Mouse (Mus musculus): ENCODE data around the gene Lmbr1.
A peak's percentile ranks its signal among the peaks of the same experiment; 100 is the strongest.
"Not testable (repeated sequence)": the region's sequence is repeated elsewhere in the genome, so short reads cannot be mapped to it uniquely, and the experiment has no call there.

Gene Lmbr1

GRCm38 (mm10) chr5:29378298-29379036, at the start of gene Lmbr1:
TSS of gene Lmbr1 (minus strand) at chr5:29378390.
- DNase-seq (ENCODE audit: low read depth), result peak; percentile 90

- DNase-seq (ENCODE audit: low read depth), result not testable (repeated sequence)
These were observed 45.1 kb upstream of the Lmbr1 start for GRCm38 (mm10) chr5:29423330-29423729.

DNA sequence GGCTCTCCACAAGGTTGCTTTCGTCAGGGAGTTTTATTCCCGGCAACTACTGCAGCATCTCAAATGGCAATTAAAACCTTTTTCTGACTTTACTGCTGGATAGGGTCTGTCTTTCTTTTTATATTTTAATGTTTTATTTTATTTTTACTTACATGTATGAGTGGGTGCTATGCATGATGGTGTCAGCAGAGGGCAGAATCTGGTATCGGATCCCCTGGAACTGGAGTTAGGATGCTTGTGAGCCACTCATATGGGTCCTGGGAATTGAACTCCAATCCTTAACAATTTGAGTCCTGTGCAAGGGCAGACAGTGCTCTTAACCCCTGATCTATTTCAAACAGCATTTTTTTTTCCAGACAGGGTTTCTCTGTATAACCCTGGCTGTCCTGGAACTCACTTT, 34.9 kb upstream of the Lmbr1 start:
- DNase-seq (ENCODE audit: low read depth), result no peak

DNA sequence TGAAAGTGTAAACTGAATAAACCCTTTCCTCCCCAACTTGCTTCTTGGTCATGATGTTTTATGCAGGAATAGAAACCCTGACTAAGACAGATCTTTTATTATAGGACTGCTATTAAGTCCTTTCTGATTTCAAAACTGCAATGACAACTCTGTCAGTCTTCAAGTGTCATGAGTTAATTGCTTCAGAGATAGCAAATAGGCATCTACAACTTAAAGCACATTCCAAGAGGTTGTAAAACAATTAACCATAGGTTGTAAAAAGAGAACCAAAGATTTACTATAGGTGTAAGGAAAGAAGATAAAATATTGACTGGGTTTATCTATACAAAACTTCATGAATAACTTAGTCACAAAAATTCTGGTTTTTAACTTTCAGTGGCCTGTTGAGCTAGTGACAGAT, 32.7 kb upstream of the Lmbr1 start:
- DNase-seq (ENCODE audit: low read depth), result no peak

- DNase-seq (ENCODE audit: low read depth), result no peak
These were observed 20.2 kb upstream of the Lmbr1 start for GRCm38 (mm10) chr5:29398427-29398826.

DNA sequence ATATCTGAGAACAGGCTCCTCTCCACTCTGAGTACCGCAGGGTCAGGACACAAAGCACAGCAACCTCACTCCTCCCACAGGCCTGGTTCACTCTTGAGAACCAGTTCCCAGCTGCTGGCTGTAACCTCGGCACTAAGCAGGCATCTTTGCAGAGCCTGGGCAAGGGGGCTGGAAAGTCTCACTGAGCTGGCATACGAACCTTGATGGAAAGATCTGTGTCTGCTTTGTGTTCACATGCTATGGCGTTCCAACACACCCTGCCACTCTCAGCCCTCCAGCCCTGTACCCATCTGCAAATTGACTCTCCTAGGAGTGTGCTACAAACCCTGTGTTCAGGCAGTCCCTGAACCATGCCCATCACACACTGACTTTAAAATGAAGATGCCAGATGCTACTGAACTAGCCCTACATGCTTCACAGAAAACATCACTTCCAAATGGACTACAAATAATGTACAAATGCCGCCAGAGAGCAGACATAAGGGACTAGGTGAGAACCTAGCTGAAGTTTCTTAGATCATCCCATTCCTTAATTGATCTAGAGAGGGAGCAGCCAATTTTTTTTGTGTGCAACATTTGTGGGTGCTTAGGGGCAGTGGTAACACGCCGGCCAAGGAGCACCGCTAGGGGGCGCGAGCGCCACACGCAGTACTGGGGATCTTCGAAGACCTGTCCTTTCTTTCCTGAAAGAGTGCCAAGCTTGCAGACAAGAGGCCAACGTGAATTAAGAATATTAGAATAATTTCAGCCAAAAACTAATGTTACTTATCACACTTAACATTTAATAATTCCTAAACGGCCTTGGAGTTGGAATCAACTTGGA, 11.0 kb upstream of the Lmbr1 start:
- DNase-seq (ENCODE audit: low read depth), result peak; percentile 67

DNA sequence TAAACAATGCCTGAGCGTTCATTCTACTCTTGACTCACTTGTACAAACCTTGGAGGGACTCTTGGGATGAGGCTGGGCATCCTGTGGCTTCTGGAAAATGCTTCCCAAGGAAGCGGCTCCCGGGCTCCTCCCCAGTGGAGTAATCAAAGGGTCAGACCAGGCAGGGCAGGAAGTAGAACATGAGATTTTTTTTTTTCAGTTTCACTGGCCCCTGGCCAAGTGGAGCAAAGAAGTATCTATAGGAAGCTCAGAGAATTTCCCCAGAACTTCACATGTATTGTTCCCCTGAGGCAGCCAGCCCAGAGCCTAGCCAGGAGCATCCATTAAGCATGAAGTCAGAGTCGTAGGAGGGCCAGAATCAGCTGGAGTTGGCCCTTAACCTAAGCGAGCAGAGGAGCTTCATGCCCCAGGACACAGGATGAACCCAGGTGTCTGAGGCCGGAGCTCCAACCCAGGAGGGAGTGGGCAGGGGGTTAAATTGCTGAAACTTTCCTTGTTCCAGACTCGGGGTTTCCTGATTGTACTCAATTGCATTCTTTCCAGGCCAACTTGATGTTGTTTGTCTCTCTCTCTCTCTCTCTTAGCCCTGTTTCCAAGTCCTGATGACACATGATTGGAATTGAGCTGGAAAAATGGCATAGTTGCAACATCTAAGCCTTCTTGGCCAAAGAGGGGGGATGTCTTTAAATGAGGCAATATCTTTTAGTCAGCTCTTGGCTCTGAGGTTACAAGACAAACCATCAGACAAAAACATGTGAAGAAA, 10.2 kb upstream of the Lmbr1 start:
- no peak for DNase-seq (ENCODE audit: low read depth)

GRCm38 (mm10) chr5:29387591-29387990, 9.4 kb upstream of the Lmbr1 start:
- no peak for DNase-seq (ENCODE audit: low read depth)

DNA sequence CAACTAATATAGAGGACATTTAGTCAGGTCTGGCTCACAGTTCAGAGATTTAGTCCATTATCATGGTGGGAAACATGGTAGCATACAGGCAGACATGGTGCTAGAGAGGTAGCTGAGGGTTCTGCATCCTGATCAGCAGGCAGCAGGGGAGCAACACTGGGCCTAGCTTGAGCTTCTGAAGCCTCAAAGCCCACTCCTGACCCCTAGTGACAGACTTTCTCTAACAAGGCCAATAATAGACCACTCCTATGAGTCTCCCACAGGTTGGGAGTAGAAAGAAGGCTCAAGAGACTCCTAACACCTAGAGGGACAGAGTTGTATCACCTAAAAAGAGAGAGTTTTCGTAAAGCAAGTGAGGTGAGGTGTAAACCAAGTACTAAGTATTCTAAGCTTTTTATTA, 4.6 kb upstream of the Lmbr1 start:
- DNase-seq (ENCODE audit: low read depth), result no peak

GRCm38 (mm10) chr5:29380091-29380490, 1.9 kb upstream of the Lmbr1 start:
- DNase-seq (ENCODE audit: low read depth), result no peak

- DNase-seq (ENCODE audit: low read depth), result no peak
These were observed 446 bp downstream of the Lmbr1 start for GRCm38 (mm10) chr5:29377590-29378297.

DNA sequence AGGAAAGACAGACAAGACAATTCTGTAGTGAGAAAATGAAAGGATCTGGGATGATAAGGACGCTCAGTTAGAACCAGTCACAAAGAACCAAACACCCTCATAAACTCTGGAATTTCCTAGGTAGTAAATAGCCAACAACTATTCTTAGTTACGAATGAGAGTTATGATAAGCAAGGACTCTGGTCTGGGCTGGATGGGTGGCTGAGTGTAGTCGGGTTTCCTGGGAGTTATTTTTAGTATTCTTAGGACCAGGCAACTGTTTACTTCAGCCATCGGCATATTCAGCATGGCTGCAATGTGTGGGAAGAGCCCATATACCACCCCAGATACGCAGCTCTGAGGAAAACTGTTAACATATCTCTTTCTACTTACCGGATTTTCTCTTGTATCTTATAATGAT, 14.7 kb downstream of the Lmbr1 start:
- no peak for DNase-seq (ENCODE audit: low read depth)

DNA sequence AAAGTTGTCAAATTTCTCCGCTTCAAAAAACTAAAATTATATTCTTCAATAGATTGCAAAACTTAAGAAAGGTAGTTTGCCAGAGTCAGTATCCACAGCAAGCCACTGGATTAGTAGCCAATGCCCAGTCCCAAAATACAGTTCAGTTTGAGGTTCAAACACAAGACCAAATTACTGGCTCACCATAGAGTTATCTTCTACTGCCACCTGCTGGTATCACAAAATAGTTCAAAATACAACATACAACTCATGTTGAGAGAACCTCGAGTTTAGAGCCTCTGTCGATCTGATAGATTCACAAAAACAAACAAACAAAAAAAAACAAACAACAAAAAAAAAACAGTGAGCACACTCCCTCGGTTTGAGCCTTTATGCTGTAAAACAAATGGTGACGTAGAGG, 42.4 kb downstream of the Lmbr1 start:
- peak; percentile 44 for DNase-seq (ENCODE audit: low read depth)

GRCm38 (mm10) chr5:29322503-29322902, 55.7 kb downstream of the Lmbr1 start:
- DNase-seq (ENCODE audit: low read depth), result no peak

- no peak for DNase-seq (ENCODE audit: low read depth)
These were observed 69.0 kb downstream of the Lmbr1 start for GRCm38 (mm10) chr5:29309191-29309590.

DNA sequence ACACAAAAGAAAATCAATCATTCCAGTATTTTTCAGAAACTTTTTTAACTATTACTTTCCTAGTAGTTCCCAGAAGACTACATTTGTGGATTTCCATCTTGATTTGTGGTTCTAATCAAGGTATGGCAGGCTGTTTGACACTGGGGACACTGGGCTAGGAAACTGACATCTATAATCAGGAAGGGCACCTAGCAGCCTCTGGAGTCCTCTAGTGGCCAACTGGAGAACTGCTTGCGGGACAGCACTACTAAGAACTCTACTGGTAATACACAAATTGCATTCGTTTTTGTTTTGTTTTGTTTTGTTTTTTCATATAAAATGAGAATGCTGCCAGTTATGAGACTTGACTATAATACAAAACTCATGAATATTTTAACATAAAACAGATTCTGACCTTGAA, 85.0 kb downstream of the Lmbr1 start:
- peak; percentile 66 for DNase-seq (ENCODE audit: low read depth)

DNA sequence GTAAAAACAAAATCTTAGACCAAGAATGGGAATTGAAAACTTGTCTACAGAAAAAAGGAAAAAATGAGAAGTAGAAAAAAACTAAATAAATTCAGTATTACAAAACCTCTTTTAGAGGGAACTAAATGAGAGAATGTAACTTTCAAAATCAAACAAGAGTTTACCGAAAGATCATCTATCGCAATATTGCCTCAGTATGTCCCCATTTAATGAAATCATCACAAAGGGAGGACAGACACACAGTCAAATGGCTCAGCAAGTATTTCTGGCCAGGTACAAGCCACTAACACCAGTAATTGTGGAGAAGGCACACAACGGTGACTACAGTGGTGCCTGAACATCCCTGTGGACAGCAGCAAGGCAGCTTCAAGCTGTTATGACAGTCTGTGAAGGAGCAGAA, 88.1 kb downstream of the Lmbr1 start:
- no peak for DNase-seq (ENCODE audit: low read depth)

GRCm38 (mm10) chr5:29289703-29290102, 88.5 kb downstream of the Lmbr1 start:
- DNase-seq (ENCODE audit: low read depth), result no peak

DNA sequence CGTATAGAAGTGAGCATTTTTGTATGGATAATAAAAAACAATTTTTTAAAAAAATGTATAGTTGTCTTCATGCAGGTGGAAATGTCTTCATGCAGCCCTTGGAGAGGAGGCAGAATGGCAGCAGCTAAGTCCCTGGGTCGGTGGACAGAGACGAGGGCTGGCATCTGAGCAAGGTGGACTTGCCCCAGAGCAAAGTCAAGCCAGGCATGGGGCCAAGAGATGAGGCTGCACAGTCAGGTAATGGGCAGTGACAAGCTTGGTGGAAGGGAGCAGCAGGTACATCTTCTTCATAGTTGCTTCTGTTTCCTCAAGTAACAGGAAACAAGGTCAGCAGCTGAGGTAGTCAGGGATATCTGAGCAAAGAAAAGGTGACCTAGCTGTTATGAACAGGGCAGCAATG, 97.1 kb downstream of the Lmbr1 start:
- DNase-seq (ENCODE audit: low read depth), result no peak

- DNase-seq (ENCODE audit: low read depth), result peak; percentile 36
These were observed 103.4 kb downstream of the Lmbr1 start for GRCm38 (mm10) chr5:29274746-29275145.

DNA sequence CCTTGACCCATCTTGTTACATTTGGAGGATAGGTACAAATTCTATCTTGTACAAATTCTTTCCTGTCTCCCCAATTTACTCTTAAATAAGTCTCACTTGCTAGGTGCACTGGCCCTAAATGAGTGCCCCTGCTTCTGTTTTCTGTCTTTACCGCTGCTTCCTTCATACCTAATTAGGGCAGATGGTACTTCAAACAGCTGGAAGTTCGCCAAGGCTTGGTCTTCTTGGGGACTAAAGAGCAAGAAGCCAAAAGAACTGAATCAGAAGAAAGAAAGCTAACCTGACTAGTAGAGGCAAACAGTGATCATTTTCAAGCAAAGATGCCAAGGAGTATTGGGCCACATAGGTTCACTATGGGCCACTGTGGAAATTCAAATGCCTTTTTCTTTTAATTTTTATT, 104.8 kb downstream of the Lmbr1 start:
- no peak for DNase-seq (ENCODE audit: low read depth)

GRCm38 (mm10) chr5:29270879-29271278, 107.3 kb downstream of the Lmbr1 start:
- no peak for DNase-seq (ENCODE audit: low read depth)
